Mouse (Mus musculus) bone marrow macrophage, adult 2 months (primary cell): ENCODE measurements around the gene Vinac1. TPM values are rescaled to one million over a fixed set of nuclear protein-coding genes. Genes with fewer than 3 reads are reported as not detected.
A peak's percentile ranks its signal among the peaks of the same experiment; 100 is the strongest.

Experiments
- H3K27ac ChIP-seq: 2 replicates; pipeline ENCODE4 v1.5.1; 2012; ENCODE audit warnings: low read depth, low read length; ENCODE audit not compliant: insufficient read depth
- H3K4me1 ChIP-seq: 2 replicates; pipeline ENCODE4 v1.6.1; 2012; ENCODE audit warnings: low read length; ENCODE audit not compliant: control insufficient read depth, insufficient read depth
- H3K4me3 ChIP-seq: 2 replicates; pipeline ENCODE4 v1.5.1; 2012; ENCODE audit warnings: mild to moderate bottlenecking, low read length, moderate library complexity; ENCODE audit not compliant: insufficient read depth
- CTCF ChIP-seq: IDR thresholded peaks from 2 replicates; pipeline ENCODE4 v1.5.1; 2012; ENCODE audit warnings: low read depth, mild to moderate bottlenecking, low read length, moderate library complexity
- POLR2A ChIP-seq: IDR thresholded peaks from 2 replicates; pipeline ENCODE4 v1.6.1; 2012; ENCODE audit warnings: mild to moderate bottlenecking, low read depth, low read length, borderline replicate concordance
- polyA plus RNA-seq: library from polyadenylated mRNA; stranded (reverse); fragments of >200 nt; gene quantifications from 2 replicates; pipeline ENCODE4 v1.2.4, GENCODE M21; 2012; ENCODE audit not compliant: missing spikeins, insufficient read depth, insufficient read length

The Vinac1 gene
- polyA plus RNA-seq, 1 experiment: not detected

DNA sequence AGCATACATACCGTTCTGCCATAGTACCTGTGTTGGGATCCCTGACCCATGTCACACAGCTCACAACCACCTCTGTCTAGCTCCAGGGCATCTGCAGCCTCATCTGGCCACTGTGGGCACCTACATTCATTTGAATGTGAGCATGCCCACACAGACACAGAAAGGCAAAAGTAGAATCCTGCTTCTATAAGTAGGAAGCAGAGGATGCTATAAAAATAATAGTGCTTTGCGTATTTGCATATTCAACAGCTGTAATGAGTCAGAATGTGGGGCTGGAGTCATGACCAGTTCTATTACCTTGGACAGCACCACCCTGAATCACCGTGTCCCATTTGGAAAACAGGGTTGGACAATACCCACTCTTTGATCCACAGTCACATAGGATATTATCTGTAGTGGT lies 22.3 kb upstream of the Vinac1 start:
- Histone ChIP-seq H3K4me1 (peaks cover 11% of the 10 kb centered on the region), H3K4me3 (no peak overlapping the region), H3K27ac (no peak overlapping the region)
- TF ChIP-seq CTCF: no peak
- no peak for TF ChIP-seq POLR2A

DNA sequence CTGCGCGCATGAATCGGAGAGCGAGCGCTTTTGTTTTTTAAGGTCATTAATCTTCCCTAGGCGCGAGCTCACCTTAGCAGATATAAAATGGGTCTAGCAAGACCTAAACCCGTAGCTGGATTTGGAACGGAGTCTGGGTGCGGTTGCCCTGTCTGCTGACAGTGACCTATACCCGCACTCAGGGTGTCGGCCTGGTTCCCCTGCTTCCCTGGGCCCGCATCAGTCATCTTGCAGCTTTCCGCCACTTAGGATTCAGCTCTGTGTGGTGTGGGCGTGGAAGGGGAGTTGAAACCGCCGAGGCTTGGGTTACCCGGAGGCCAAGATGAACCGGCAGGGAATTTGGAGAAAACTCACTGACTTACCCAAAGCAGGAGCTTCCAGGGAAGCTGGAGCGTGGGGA lies 18.4 kb upstream of the Vinac1 start:
- H3K4me3 ChIP-seq: peak overlapping the region; percentile 85
- TF ChIP-seq POLR2A (no peak), CTCF (no peak)
- H3K27ac ChIP-seq: no peak overlapping the region
- H3K4me1 ChIP-seq: peaks cover 9% of the 10 kb centered on the region

DNA sequence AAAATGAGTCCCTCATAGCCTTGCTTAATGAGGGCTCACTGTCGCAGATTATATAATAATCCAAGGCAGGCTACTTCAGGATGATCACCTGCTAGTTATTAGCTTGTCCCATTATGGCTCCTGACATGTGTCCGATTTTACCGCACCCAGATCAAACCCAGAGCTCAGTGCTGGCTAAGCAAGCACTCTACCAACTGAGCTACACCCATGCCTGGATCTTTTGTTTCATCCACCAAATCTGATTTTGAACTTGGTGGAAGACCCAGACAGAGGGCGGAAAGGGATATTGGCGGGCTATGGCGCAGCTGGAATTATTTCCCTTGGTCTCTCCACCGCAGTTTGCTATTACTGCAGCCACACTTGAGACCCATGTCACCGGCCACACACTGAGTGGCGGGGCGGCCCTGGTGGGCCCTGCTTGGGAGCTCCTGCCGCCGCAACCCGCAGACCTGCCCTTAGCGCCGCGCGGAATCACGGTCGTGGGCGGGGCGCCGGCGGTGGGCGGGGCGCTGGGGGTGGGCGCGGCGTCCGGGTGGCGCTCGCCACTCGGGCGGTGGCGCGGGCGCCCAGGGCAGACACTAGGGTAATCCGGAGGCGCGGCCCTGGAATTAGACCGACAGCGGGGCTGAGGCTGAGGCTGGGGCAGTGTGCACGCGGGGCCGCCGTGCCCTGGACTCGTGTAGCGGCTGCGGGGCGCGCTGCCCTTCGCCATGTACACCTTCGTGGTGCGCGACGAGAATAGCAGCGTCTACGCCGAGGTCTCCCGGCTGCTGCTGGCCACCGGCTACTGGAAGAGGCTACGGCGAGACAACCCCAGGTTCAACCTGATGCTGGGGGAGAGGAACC lies 17.7 kb upstream of the Vinac1 start, which contains the start of gene Ttl:
TSS of gene Ttl (plus strand) at position 506 of the 846 bp plus-strand sequence.
- Histone ChIP-seq H3K4me1 (peaks cover 9% of the 10 kb centered on the region), H3K4me3 (peak within 1 kb of the TSS; percentile 85), H3K27ac (no peak within 1 kb of the TSS)
- no peak for TF ChIP-seq POLR2A
- no peak for TF ChIP-seq CTCF

DNA sequence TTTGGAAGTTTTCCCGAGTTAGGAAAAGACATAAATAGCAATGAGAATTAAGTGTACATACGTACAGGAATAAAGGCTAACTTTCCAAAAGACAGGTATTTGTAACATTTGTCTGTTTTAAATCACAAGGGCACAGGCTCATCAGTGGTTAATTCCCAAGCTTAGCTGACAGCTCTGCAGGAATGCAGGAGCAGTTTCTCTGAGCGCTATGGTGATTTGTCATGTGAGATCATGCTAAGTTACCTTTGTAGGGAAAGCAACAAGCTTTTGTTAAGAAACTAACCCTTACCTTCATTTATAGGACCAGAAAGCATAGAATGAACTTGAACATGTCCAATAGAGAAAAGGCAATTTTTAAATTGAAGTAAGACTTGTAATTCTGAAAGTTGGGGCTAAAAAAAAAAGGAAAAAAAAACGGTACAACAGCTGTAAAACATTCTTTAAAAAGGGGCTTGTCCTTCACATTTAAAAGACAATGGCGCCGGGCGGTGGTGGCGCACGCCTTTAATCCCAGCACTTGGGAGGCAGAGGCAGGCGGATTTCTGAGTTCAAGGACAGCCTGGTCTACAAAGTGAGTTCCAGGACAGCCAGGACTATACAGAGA lies 13.6 kb upstream of the Vinac1 start:
- no peak overlapping the region for H3K4me3 ChIP-seq
- H3K27ac ChIP-seq: no peak overlapping the region
- 0 out of 2 replicates have a peak, but pooled peaks cover 2% of the 10 kb centered on the region for H3K4me1 ChIP-seq
- TF ChIP-seq POLR2A: no peak
- TF ChIP-seq CTCF: no peak

DNA sequence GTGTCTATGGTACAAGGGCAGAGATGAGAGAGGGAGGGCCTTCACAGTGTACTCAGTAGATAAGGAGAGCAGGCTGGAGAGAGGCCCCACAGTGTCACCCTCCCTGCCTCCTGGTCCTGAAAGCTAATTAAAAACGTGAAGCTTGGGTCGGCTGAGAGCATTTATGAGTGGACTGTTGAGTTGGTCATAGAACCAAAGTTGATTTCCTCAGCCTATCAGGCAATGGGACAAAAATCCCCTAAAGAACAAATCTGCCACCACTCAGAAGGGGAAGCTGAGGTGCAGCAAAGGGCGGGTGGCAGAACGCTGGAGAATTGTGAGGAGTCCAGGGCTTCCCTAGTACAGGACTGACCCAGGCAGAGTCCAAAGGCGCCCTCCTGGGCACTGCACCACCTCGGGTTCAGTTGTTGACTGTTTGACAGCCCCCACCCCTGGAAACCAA lies 10.0 kb upstream of the Vinac1 start:
- Histone ChIP-seq H3K27ac (no peak overlapping the region), H3K4me1 (no peaks in the 10 kb centered on the region)
- TF ChIP-seq CTCF (no peak), POLR2A (no peak)

DNA sequence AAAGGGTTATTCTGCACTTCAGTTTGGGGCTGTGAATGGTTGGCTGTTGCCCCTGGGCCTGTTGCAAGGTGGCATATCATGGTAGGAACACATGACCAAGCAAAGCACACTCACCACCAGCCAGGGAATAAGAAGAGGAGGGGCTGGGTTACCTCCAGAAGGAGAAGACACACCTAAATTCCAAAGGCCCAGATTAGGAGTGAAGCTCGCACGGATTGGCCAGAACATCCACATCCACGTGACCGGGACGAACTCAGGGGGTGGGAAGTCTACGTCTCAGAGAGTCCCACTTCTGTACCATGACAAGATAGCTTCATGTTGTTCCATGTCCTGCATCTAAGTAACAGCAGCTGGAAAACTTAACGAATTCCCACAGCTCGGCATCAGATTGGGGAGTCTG lies 9.3 kb upstream of the Vinac1 start:
- TF ChIP-seq POLR2A: no peak
- TF ChIP-seq CTCF: no peak
- Histone ChIP-seq H3K27ac (no peak overlapping the region), H3K4me3 (no peak overlapping the region), H3K4me1 (no peaks in the 10 kb centered on the region)

More for the DNA sequence above, 10.0 kb upstream of the Vinac1 start:
- H3K4me3 ChIP-seq: no peak overlapping the region

DNA sequence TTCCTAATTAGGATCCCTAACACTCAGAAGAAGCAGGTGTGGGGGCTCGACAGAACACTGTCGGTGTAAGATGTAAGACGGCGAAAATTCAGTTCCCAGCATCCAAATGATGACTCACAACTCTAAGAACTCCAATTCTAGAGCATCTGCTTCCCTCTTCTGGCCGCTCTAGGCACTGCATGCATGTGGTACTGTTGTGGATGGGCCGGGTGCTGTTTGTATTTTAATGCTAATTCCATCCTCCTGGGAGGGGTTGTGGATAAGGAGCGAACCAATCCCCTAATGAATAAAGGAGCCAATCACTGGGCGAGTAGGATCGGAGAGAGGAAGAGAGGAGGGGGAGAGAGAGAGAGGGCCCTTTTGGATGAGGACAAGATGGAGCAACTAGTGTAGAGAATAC lies 8.6 kb upstream of the Vinac1 start:
- TF ChIP-seq CTCF (peak; percentile 42; the same call in 1 of the 2 replicates), POLR2A (no peak)
- Histone ChIP-seq H3K27ac (no peak overlapping the region), H3K4me1 (no peaks in the 10 kb centered on the region), H3K4me3 (no peak overlapping the region)

DNA sequence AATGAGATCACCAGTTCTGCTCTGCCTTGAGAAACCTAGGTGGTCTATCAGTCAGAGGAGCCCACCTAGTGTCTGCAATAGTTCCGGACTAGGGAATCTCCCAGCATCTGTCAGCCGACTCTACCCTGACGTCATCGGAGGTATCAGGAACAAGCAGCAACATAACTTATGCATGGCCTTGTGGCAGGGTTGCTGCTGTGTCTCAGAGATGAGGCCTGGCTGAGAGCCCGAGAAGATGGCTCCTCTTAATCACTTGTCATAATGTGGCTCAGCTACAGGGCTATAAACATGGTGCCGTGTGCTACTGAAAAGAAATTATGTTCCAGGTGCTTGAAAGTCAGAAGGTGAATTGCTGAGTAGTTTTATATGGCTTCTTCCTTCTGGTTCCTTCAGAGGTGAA lies 7.8 kb upstream of the Vinac1 start:
- TF ChIP-seq CTCF: no peak
- no peak for TF ChIP-seq POLR2A
- Histone ChIP-seq H3K4me1 (no peaks in the 10 kb centered on the region), H3K27ac (no peak overlapping the region), H3K4me3 (no peak overlapping the region)

DNA sequence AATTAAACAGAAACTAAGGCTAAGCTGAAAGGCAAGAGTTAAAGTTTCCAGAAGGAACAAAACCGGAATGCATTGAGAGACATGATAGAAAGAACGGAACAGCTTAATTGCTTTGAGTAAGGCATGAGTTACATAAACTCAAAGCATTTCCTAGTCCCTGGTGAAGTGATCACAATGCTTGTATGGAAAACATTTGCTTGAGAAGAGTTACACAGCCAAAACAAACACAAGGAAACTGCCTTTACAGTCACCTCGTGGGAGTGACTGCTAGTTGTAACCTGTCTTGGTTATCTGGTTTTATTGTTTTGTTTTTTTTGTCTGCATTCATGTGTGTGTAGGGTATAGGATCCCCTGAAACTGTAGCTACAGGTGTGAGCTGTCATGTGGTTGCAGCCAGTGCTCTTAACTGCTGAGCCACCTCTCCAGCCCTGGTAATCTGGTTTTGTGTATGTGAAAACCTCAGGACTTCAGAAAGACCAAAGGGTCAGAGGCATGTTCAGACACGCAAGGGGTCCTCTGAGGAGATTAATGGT lies 4.5 kb upstream of the Vinac1 start:
- H3K4me3 ChIP-seq: no peak overlapping the region
- no peak for TF ChIP-seq CTCF
- no peak for TF ChIP-seq POLR2A
- no peaks in the 10 kb centered on the region for H3K4me1 ChIP-seq
- H3K27ac ChIP-seq: no peak overlapping the region

DNA sequence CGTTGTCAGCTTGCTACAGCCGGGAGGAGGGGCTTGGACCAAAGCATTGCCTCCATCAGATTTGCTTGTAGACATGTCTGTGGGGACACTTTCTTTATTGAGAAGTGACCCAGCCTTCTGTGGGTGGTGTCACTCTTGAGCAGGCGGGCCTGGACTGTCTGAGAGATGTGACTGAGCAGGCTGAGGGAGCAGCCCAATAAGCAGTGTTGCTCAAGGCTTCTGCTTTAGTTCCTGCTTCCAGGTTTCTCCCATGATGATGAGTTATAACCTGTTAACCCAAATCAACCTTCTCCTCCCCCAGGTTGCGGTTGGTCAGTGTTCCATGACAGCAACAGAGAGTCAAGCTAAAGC lies 1.2 kb downstream of the Vinac1 start:
- Histone ChIP-seq H3K4me1 (no peaks in the 10 kb centered on the region), H3K27ac (no peak overlapping the region), H3K4me3 (no peak overlapping the region)
- no peak for TF ChIP-seq CTCF
- no peak for TF ChIP-seq POLR2A
